Mouse (Mus musculus) small intestine, adult 2 months (tissue): ENCODE measurements around the gene Gm20683.

ENCODE experiments used
- CTCF ChIP-seq: fragments of 200-500 bp; IDR thresholded peaks from 2 replicates; pipeline ENCODE4 v1.5.1; 2012; ENCODE audit warnings: low read depth, mild to moderate bottlenecking, control low read depth, inconsistent platforms, low read length, moderate library complexity, mixed read lengths; ENCODE audit not compliant: insufficient replicate concordance, insufficient read length; ENCODE audit errors: extremely low read depth
- POLR2A ChIP-seq: fragments of 200-500 bp; IDR thresholded peaks from 2 replicates; pipeline ENCODE4 v1.6.1; 2012; ENCODE audit warnings: low read depth, mild to moderate bottlenecking, control low read depth, inconsistent platforms, low read length, moderate library complexity

DNA sequence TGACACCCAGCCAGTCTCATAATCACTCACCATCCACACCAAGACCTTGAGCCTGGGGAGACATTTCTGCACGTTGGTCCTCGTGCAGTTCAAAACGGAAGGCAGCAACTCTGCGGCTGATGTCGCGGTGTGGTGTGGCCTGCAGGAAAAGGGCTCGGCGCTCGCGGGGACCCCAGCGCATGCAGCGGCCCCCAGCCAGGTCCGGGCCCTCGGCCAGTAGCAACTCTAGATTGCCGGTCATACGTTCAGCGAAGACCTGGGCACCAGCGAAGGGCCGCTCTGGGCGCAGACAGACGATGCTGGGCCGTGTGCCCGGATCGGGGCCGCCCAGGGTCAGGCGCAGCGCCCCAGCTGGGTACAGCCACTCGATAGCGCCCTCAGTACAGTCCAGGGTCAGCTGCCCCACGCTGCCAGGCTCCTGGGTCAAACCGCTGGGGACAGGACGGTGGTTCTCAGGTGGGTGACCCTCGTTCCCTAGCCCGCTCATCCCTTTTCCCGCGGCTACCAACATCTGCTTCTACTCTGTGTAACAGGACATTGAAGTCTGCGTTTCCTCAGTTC is 45.3 kb downstream of the Gm20683 start:
- TF ChIP-seq CTCF = no peak
- no peak for TF ChIP-seq POLR2A
